ENCODE assay signal across 25 mouse cellular contexts in the genomic region with DNA sequence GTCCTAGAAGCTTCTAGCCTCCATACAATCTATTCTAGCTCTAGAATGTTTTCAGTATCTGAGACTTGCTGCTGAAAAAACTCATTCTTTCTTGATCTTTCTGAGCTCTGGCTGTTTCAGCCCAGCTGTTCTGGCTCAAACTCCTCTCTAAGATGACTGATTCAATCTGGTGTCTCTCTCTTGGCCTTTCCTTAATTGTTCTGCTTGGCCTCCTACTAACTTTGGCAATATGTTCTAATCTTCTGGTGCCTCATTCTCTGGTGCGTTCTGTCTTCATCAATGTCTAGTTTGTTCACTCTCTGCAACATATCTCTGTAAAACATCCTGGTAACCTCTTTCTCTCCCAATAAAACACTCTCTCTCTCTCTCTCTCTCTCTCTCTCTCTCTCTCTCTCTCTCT.
DNase-seq lines count a peak whose midpoint lies in the region; ATAC-seq and TF ChIP-seq lines count a peak whose summit lies in the region.
"Had no signal": no experiment of that assay in that cellular context is flagged by ENCODE, and none has a peak within 500 bp of the region (broad histone marks: within the 10 kb centered on the region; RNA-seq: fewer than 3 reads in every experiment).

No protein-coding gene starts in this region.

- no peak overlapping the region for H3K9ac ChIP-seq in heart, adult 2 months (ENCODE audit: low read depth, low read length)
- no peak overlapping the region for H3K9ac ChIP-seq in lung, embryonic 16.5 days (ENCODE audit: low read length)
- no peak overlapping the region for H3K9ac ChIP-seq in hindbrain, embryonic 11.5 days (ENCODE audit: low read depth, low read length)
- H3K9ac ChIP-seq: forebrain, embryonic 13.5 days; hindbrain, embryonic 15.5 days; limb, embryonic 12.5 days; liver, embryonic 15.5 days had no signal

- no peak for TF ChIP-seq CTCF in heart, adult 2 months (IDR thresholded peaks at IDR 0.05)

- H3K4me3 ChIP-seq in heart, adult 2 months = no peak overlapping the region
- no peak overlapping the region for H3K4me3 ChIP-seq in lung, embryonic 16.5 days (ENCODE audit: low read length)
- H3K4me3 ChIP-seq in hindbrain, embryonic 11.5 days (ENCODE audit: low read depth, low read length) = no peak overlapping the region
- H3K4me3 ChIP-seq: forebrain, embryonic 13.5 days; hindbrain, embryonic 15.5 days; left cerebral cortex, adult 2 months; limb, embryonic 12.5 days; liver, embryonic 15.5 days; midbrain, embryonic 10.5 days had no signal

- intact Hi-C loops in heart, adult 2 months (cut with DNase I) = no loop called here

- H3K36me3 ChIP-seq in heart, adult 2 months (ENCODE audit: control insufficient read depth, insufficient read depth, low read length) = no peaks in the 10 kb centered on the region
- H3K36me3 ChIP-seq in lung, embryonic 16.5 days (ENCODE audit: control insufficient read depth, insufficient read depth, low read length) = no peaks in the 10 kb centered on the region
- no peaks in the 10 kb centered on the region for H3K36me3 ChIP-seq in hindbrain, embryonic 11.5 days (ENCODE audit: control insufficient read depth, insufficient read depth, low read length)
- H3K36me3 ChIP-seq: G1E; hindbrain, embryonic 15.5 days; limb, embryonic 12.5 days; liver, embryonic 15.5 days; midbrain, embryonic 10.5 days had no signal

- peak; percentile 13 for DNase-seq in heart, adult 11 months
- no peak for DNase-seq in heart, adult 2 months
- DNase-seq in kidney, postnatal 14 days = peak; percentile 19
- no peak for DNase-seq in kidney, postnatal 25 days
- DNase-seq in lung, postnatal 14 days = no peak
- peak; percentile 13 for DNase-seq in skeletal muscle tissue, adult 2 months (ENCODE audit: low read depth, low spot score)
- DNase-seq in hindbrain, embryonic 11.5 days (ENCODE audit: low spot score) = no peak
- DNase-seq: adrenal gland, adult 8-10 months; cerebellum, adult 2 months; cerebellum, postnatal 14 days; gastrocnemius, postnatal 10 days; kidney, adult 9 months; right cerebral cortex, postnatal 25 days; spleen, adult 18-20 months had no signal

- H3K4me2 ChIP-seq in lung, embryonic 16.5 days (ENCODE audit: low read depth, low read length) = no peak overlapping the region
- no peak overlapping the region for H3K4me2 ChIP-seq in hindbrain, embryonic 11.5 days (replicated peaks; ENCODE audit: low read depth, low read length)
- H3K4me2 ChIP-seq: forebrain, embryonic 13.5 days; heart, embryonic 11.5 days; hindbrain, embryonic 15.5 days; limb, embryonic 12.5 days; liver, embryonic 15.5 days had no signal

- H3K79me2 ChIP-seq in heart, adult 2 months (replicated peaks; ENCODE audit: control insufficient read depth, insufficient read depth, low read length) = no peaks in the 10 kb centered on the region

- H3K27me3 ChIP-seq in heart, adult 2 months (ENCODE audit: control insufficient read depth, insufficient read depth, low read length) = no peaks in the 10 kb centered on the region
- no peaks in the 10 kb centered on the region for H3K27me3 ChIP-seq in lung, embryonic 16.5 days (ENCODE audit: control insufficient read depth, insufficient read depth, low read depth, low read length)
- no peaks in the 10 kb centered on the region for H3K27me3 ChIP-seq in hindbrain, embryonic 11.5 days (ENCODE audit: control insufficient read depth, insufficient read depth, low read length)
- H3K27me3 ChIP-seq: forebrain, embryonic 13.5 days; hindbrain, embryonic 15.5 days; liver, embryonic 15.5 days had no signal

- ATAC-seq in lung, embryonic 16.5 days (ENCODE audit: low read depth) = peak; percentile 85
- no peak for ATAC-seq in hindbrain, embryonic 11.5 days (ENCODE audit: low FRiP score)
- ATAC-seq: forebrain, embryonic 13.5 days; inflammation-experienced regulatory T-cells, adult 6 months; midbrain, embryonic 16.5 days had no signal

- TF ChIP-seq EP300 in heart, adult 2 months (IDR thresholded peaks at IDR 0.05; ENCODE audit: insufficient read depth, low read depth, low read length) = no peak

- no peaks in the 10 kb centered on the region for H3K4me1 ChIP-seq in heart, adult 2 months (ENCODE audit: control insufficient read depth, insufficient read depth, low read length)
- H3K4me1 ChIP-seq in lung, embryonic 16.5 days (replicated peaks; ENCODE audit: control insufficient read depth, insufficient read depth, low read length) = no peaks in the 10 kb centered on the region
- no peaks in the 10 kb centered on the region for H3K4me1 ChIP-seq in hindbrain, embryonic 11.5 days (replicated peaks; ENCODE audit: control insufficient read depth, insufficient read depth, low read length)
- H3K4me1 ChIP-seq: forebrain, embryonic 13.5 days; hindbrain, embryonic 15.5 days; liver, embryonic 15.5 days; midbrain, embryonic 10.5 days had no signal

- no peaks in the 10 kb centered on the region for H3K9me3 ChIP-seq in lung, embryonic 16.5 days (ENCODE audit: control insufficient read depth, low read length)
- no peaks in the 10 kb centered on the region for H3K9me3 ChIP-seq in hindbrain, embryonic 11.5 days (ENCODE audit: control insufficient read depth, low read length)
- H3K9me3 ChIP-seq: forebrain, embryonic 13.5 days; hindbrain, embryonic 15.5 days; limb, embryonic 12.5 days; liver, embryonic 15.5 days; midbrain, embryonic 10.5 days had no signal

- no peak for TF ChIP-seq POLR2A in heart, adult 2 months (IDR thresholded peaks at IDR 0.05; ENCODE audit: insufficient read depth, low read depth, low read length)

- 79% methylated on average over 1 of the region's 1 CpGs for WGBS in heart, adult 2 months
- 30% methylated on average over 1 of the region's 1 CpGs for WGBS in lung, embryonic 16.5 days
- WGBS in hindbrain, embryonic 11.5 days = 89% methylated on average over 1 of the region's 1 CpGs

- H3K27ac ChIP-seq in heart, adult 2 months = no peak overlapping the region
- no peak overlapping the region for H3K27ac ChIP-seq in lung, embryonic 16.5 days (ENCODE audit: low read length)
- H3K27ac ChIP-seq in hindbrain, embryonic 11.5 days (ENCODE audit: low read depth, low read length) = no peak overlapping the region
- H3K27ac ChIP-seq: forebrain, embryonic 13.5 days; hindbrain, embryonic 15.5 days; left cerebral cortex, adult 2 months; limb, embryonic 12.5 days; liver, embryonic 15.5 days; midbrain, embryonic 10.5 days had no signal

Comparison
In these comparisons a context has a peak if more than half of its experiments do, and no peak if none do; other contexts are left out.
1. DNase-seq: peak in heart, adult 11 months (single experiment), kidney, postnatal 14 days (single experiment) and skeletal muscle tissue, adult 2 months (single experiment); none in heart, adult 2 months (0 of 2), kidney, postnatal 25 days (0 of 2), lung, postnatal 14 days (single experiment) and hindbrain, embryonic 11.5 days (single experiment).